Mouse (Mus musculus) liver, embryonic 11.5 days (tissue): ENCODE measurements around the gene Olfr996. TPM values are rescaled to one million over a fixed set of nuclear protein-coding genes. Genes with fewer than 3 reads are reported as not detected.

ENCODE experiments used
- polyA plus RNA-seq: library from polyadenylated mRNA; unstranded; fragments of >200 nt; fragmentation: Nextera tagmentation; extraction: Ambion mirVana; gene quantifications from 2 replicates; pipeline ENCODE4 v1.2.1, GENCODE M21; 2014

The Olfr996 gene
- polyA plus RNA-seq, 1 experiment from 2014 or later = not detected

Other genes starting within 250 kb of the Olfr996 start
- not detected in 2 replicates for gene Olfr987, start 239.9 kb upstream of the Olfr996 start, polyA plus RNA-seq
- gene Olfr988, start 216.0 kb upstream of the Olfr996 start, polyA plus RNA-seq = not detected in 2 replicates
- gene Olfr992, start 169.7 kb upstream of the Olfr996 start, polyA plus RNA-seq = not detected in 2 replicates
- not detected in 2 replicates for gene Olfr993, start 164.3 kb upstream of the Olfr996 start, polyA plus RNA-seq
- not detected in 2 replicates for gene Olfr994, start 142.8 kb upstream of the Olfr996 start, polyA plus RNA-seq
- not detected in 2 replicates for gene Olfr995, start 135.6 kb upstream of the Olfr996 start, polyA plus RNA-seq
- gene 4833423E24Rik, start 60.2 kb upstream of the Olfr996 start, polyA plus RNA-seq = not detected in 2 replicates
- gene Olfr998, start 9.7 kb downstream of the Olfr996 start, polyA plus RNA-seq = not detected in 2 replicates
- gene Olfr1000, start 32.7 kb downstream of the Olfr996 start, polyA plus RNA-seq = not detected in 2 replicates
- not detected in 2 replicates for gene Olfr1002, start 71.5 kb downstream of the Olfr996 start, polyA plus RNA-seq
- not detected in 2 replicates for gene Olfr154, start 85.2 kb downstream of the Olfr996 start, polyA plus RNA-seq
- gene Olfr1006, start 99.6 kb downstream of the Olfr996 start, polyA plus RNA-seq = not detected in 2 replicates
- gene Olfr1008, start 110.2 kb downstream of the Olfr996 start, polyA plus RNA-seq = not detected in 2 replicates
- not detected in 2 replicates for gene Olfr1009, start 136.2 kb downstream of the Olfr996 start, polyA plus RNA-seq
- gene Olfr1012, start 183.6 kb downstream of the Olfr996 start, polyA plus RNA-seq = not detected in 2 replicates
- gene Olfr1013, start 187.9 kb downstream of the Olfr996 start, polyA plus RNA-seq = not detected in 2 replicates
- gene Olfr1014, start 193.5 kb downstream of the Olfr996 start, polyA plus RNA-seq = not detected in 2 replicates
- gene Olfr1015, start 202.8 kb downstream of the Olfr996 start, polyA plus RNA-seq = not detected in 2 replicates
- gene Olfr1016, start 223.3 kb downstream of the Olfr996 start, polyA plus RNA-seq = not detected in 2 replicates
- not detected in 2 replicates for gene Olfr1018, start 239.3 kb downstream of the Olfr996 start, polyA plus RNA-seq